Mouse (Mus musculus): ENCODE measurements around the gene Myh1. TPM values are rescaled to one million over a fixed set of nuclear protein-coding genes. Genes with fewer than 3 reads are reported as not detected.

Gene Myh1
- polyA plus RNA-seq, 1 experiment from 2014 or later: 0.10 TPM

DNA sequence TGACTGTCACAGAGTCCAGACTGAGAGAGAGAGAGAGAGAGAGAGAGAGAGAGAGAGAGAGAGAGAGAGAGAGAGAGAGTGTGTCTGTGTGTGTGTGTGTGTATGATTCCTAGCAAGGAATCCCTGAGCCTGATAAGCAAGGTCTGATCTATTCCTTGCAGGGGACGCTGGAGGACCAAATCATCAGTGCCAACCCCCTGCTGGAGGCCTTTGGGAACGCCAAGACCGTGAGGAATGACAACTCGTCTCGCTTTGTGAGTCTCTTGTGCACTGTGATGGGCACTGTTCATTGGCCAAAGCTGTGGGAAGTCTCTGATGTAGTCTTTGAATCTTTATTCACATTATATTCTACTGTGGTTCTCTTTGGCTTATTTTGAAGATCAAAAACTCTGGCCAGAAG, 23.5 kb upstream of the Myh1 start:
- WGBS: 81% methylated on average over 5 of the region's 5 CpGs
- Histone ChIP-seq H3K27ac (no peak overlapping the region), H3K27me3 (no peaks in the 10 kb centered on the region), H3K4me1 (no peaks in the 10 kb centered on the region), H3K4me2 (no peak overlapping the region), H3K9me3 (replicated peaks) (no peaks in the 10 kb centered on the region), H3K36me3 (no peaks in the 10 kb centered on the region), H3K9ac (no peak overlapping the region), H3K4me3 (replicated peaks) (no peak overlapping the region)
- no peak for ATAC-seq (replicated peaks; ENCODE audit: low FRiP score)

- Histone ChIP-seq H3K27me3 (no peaks in the 10 kb centered on the region), H3K9ac (no peak overlapping the region), H3K4me2 (no peak overlapping the region), H3K27ac (no peak overlapping the region), H3K36me3 (no peaks in the 10 kb centered on the region), H3K4me3 (replicated peaks) (no peak overlapping the region), H3K4me1 (no peaks in the 10 kb centered on the region), H3K9me3 (replicated peaks) (no peaks in the 10 kb centered on the region)
- 76% methylated on average over 10 of the region's 10 CpGs for WGBS
- ATAC-seq (replicated peaks; ENCODE audit: low FRiP score): no peak
These were observed 9.5 kb upstream of the Myh1 start for GRCm38 (mm10) chr11:67190316-67190715.

- H3K27me3 ChIP-seq: no peaks in the 10 kb centered on the region
- no peaks in the 10 kb centered on the region for H3K36me3 ChIP-seq
- no peaks in the 10 kb centered on the region for H3K9me3 ChIP-seq (replicated peaks)
- no peak for ATAC-seq (replicated peaks; ENCODE audit: low FRiP score)
- no peak overlapping the region for H3K27ac ChIP-seq
- no peak overlapping the region for H3K9ac ChIP-seq
- H3K4me1 ChIP-seq: no peaks in the 10 kb centered on the region
- no peak overlapping the region for H3K4me3 ChIP-seq (replicated peaks)
- 87% methylated on average over 2 of the region's 2 CpGs for WGBS
- no peak overlapping the region for H3K4me2 ChIP-seq
These were observed 9.0 kb upstream of the Myh1 start for GRCm38 (mm10) chr11:67190814-67191213.

- H3K4me1 ChIP-seq: no peaks in the 10 kb centered on the region
- no peak overlapping the region for H3K27ac ChIP-seq
- no peaks in the 10 kb centered on the region for H3K36me3 ChIP-seq
- WGBS: 89% methylated on average over 14 of the region's 14 CpGs
- no peak overlapping the region for H3K9ac ChIP-seq
- no peaks in the 10 kb centered on the region for H3K9me3 ChIP-seq (replicated peaks)
- H3K4me2 ChIP-seq: no peak overlapping the region
- H3K27me3 ChIP-seq: no peaks in the 10 kb centered on the region
- no peak overlapping the region for H3K4me3 ChIP-seq (replicated peaks)
- no peak for ATAC-seq (replicated peaks; ENCODE audit: low FRiP score)
These were observed 8.4 kb upstream of the Myh1 start for GRCm38 (mm10) chr11:67191496-67191895.

DNA sequence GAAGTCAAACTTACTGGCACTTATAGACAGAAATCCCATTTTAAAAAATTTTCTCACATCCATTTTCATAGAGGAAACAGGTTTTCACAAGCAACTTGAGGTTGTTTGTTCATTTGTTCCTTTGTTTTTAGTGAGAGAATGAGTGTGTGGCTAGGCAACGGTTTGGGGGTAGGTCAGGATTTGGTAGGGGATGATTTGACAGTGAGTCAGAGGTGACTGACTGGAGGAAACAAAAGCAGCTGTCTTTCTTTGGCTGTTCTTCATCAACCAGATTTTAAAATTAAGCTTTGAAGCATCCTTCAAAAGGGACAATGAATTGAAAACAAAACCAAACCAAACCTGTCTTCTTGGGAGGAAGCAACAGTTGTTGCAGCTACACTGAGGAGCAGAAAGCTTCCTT, 531 bp upstream of the Myh1 start:
- no peaks in the 10 kb centered on the region for H3K9me3 ChIP-seq (replicated peaks)
- 56% methylated on average over 1 of the region's 1 CpGs for WGBS
- H3K4me2 ChIP-seq: no peak overlapping the region
- ATAC-seq (replicated peaks; ENCODE audit: low FRiP score): no peak
- no peaks in the 10 kb centered on the region for H3K36me3 ChIP-seq
- H3K4me1 ChIP-seq: no peaks in the 10 kb centered on the region
- no peak overlapping the region for H3K9ac ChIP-seq
- H3K27ac ChIP-seq: no peak overlapping the region
- H3K27me3 ChIP-seq: no peaks in the 10 kb centered on the region
- no peak overlapping the region for H3K4me3 ChIP-seq (replicated peaks)

DNA sequence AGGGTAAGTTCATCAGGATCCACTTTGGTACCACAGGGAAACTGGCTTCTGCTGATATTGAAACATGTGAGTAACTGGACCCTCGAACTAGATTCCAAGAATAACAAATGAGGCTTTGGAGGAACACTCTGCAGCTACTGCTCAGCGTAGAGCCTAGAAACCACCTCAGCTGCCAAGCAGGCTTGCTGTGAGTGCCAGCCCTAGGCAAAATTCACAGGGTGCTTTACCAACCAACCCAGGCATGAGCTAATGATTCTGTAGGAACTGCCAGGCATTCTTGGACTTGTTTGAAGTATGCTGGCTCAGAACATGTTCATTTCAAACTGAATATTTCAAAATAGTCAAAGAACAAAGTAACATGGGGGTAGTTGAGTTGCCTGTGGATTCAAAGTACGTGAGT, 4.9 kb downstream of the Myh1 start:
- Histone ChIP-seq H3K4me3 (replicated peaks) (no peak overlapping the region), H3K4me2 (no peak overlapping the region), H3K27ac (no peak overlapping the region), H3K9me3 (replicated peaks) (no peaks in the 10 kb centered on the region), H3K4me1 (no peaks in the 10 kb centered on the region), H3K36me3 (no peaks in the 10 kb centered on the region), H3K27me3 (no peaks in the 10 kb centered on the region), H3K9ac (no peak overlapping the region)
- 77% methylated on average over 3 of the region's 3 CpGs for WGBS
- ATAC-seq (replicated peaks; ENCODE audit: low FRiP score): no peak

- Histone ChIP-seq H3K4me3 (replicated peaks) (no peak overlapping the region), H3K27ac (no peak overlapping the region), H3K36me3 (no peaks in the 10 kb centered on the region), H3K4me1 (no peaks in the 10 kb centered on the region), H3K4me2 (no peak overlapping the region), H3K9ac (no peak overlapping the region), H3K9me3 (replicated peaks) (no peaks in the 10 kb centered on the region), H3K27me3 (no peaks in the 10 kb centered on the region)
- 93% methylated on average over 8 of the region's 8 CpGs for WGBS
- no peak for ATAC-seq (replicated peaks; ENCODE audit: low FRiP score)
These were observed 22.0 kb downstream of the Myh1 start for GRCm38 (mm10) chr11:67221803-67222202.

DNA sequence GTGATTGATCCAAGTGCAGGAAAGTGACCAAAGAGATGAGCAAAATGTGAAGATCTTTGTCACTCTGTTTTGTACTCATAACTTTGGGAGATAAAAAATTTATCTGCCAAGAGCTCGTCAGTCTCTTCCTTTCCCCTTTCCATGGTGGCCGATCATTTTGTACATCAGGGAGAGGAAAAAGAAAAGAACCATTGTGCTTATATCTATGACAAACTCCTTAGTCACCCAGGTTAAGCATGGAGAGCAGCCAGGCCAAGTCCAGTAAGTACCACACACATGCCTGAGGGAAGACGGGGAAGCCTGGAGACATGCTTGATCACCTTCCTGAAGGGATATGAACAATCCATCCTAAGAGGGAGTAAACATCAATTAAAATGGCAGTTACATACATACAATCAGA, 24.6 kb downstream of the Myh1 start:
- Histone ChIP-seq H3K4me2 (no peak overlapping the region), H3K27ac (no peak overlapping the region), H3K4me1 (no peaks in the 10 kb centered on the region), H3K36me3 (no peaks in the 10 kb centered on the region), H3K27me3 (no peaks in the 10 kb centered on the region), H3K4me3 (replicated peaks) (no peak overlapping the region), H3K9me3 (replicated peaks) (no peaks in the 10 kb centered on the region), H3K9ac (no peak overlapping the region)
- WGBS: 74% methylated on average over 3 of the region's 3 CpGs
- ATAC-seq (replicated peaks; ENCODE audit: low FRiP score): no peak

DNA sequence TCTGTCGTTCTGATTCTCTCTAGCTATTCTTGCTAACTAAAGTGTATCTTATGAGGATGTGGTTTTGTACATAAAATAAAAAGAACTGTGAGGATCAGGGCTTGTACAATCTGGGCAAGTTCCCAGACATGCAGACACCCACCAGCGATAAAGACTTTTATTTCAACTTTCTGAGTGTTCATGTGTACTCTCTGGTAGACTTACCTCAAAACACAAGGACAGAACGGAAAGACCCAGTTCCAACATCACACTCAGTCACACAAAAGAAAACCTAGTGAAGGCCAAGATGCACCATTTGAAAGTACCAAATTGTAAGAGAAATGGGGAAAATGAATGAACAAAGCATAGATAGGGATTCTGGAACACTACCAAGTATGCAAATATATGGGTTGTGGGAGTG, 28.9 kb downstream of the Myh1 start:
- Histone ChIP-seq H3K27ac (no peak overlapping the region), H3K4me3 (replicated peaks) (no peak overlapping the region), H3K9me3 (replicated peaks) (no peaks in the 10 kb centered on the region), H3K4me1 (no peaks in the 10 kb centered on the region), H3K36me3 (no peaks in the 10 kb centered on the region), H3K9ac (no peak overlapping the region), H3K4me2 (no peak overlapping the region), H3K27me3 (no peaks in the 10 kb centered on the region)
- no peak for ATAC-seq (replicated peaks; ENCODE audit: low FRiP score)
- 75% methylated on average over 3 of the region's 3 CpGs for WGBS

GRCm38 (mm10) chr11:67229166-67229565, 29.3 kb downstream of the Myh1 start:
- Histone ChIP-seq H3K4me3 (replicated peaks) (no peak overlapping the region), H3K27me3 (no peaks in the 10 kb centered on the region), H3K9ac (no peak overlapping the region), H3K9me3 (replicated peaks) (no peaks in the 10 kb centered on the region), H3K4me2 (no peak overlapping the region), H3K27ac (no peak overlapping the region), H3K36me3 (no peaks in the 10 kb centered on the region), H3K4me1 (no peaks in the 10 kb centered on the region)
- WGBS: 68% methylated on average over 5 of the region's 5 CpGs
- no peak for ATAC-seq (replicated peaks; ENCODE audit: low FRiP score)

DNA sequence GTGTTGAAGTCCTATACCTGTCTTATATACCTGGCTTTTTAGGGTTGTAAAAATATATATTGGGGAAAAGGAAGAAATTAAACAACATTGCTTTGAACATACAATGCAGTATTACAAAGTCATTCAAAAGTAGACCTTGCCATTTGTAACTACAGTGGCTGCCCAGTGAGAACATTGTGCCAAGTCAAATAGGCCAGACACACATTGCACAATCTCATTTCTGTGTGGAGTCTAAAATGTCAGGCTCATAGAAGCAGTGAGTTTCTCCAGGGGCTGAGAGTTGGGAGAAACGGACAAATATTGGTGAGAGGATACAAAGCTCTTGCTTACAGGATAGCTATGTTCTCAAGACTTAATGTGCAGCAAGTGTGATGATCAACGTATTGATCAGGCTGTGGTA, 30.1 kb downstream of the Myh1 start:
- H3K4me3 ChIP-seq (replicated peaks): no peak overlapping the region
- no peaks in the 10 kb centered on the region for H3K4me1 ChIP-seq
- no peaks in the 10 kb centered on the region for H3K36me3 ChIP-seq
- no peak overlapping the region for H3K27ac ChIP-seq
- no peaks in the 10 kb centered on the region for H3K27me3 ChIP-seq
- H3K9ac ChIP-seq: no peak overlapping the region
- H3K9me3 ChIP-seq (replicated peaks): no peaks in the 10 kb centered on the region
- no peak overlapping the region for H3K4me2 ChIP-seq
- 87% methylated on average over 2 of the region's 2 CpGs for WGBS
- no peak for ATAC-seq (replicated peaks; ENCODE audit: low FRiP score)

GRCm38 (mm10) chr11:67235639-67236358, 35.9 kb downstream of the Myh1 start:
- WGBS: 57% methylated on average over 5 of the region's 5 CpGs
- Histone ChIP-seq H3K9ac (no peak overlapping the region), H3K4me3 (replicated peaks) (no peak overlapping the region), H3K4me2 (no peak overlapping the region), H3K4me1 (no peaks in the 10 kb centered on the region), H3K9me3 (replicated peaks) (no peaks in the 10 kb centered on the region), H3K27ac (no peak overlapping the region), H3K36me3 (no peaks in the 10 kb centered on the region), H3K27me3 (no peaks in the 10 kb centered on the region)
- no peak for ATAC-seq (replicated peaks; ENCODE audit: low FRiP score)

- WGBS: 86% methylated on average over 9 of the region's 9 CpGs
- H3K27ac ChIP-seq: no peak overlapping the region
- no peak overlapping the region for H3K4me3 ChIP-seq (replicated peaks)
- no peak overlapping the region for H3K9ac ChIP-seq
- no peaks in the 10 kb centered on the region for H3K36me3 ChIP-seq
- H3K27me3 ChIP-seq: no peaks in the 10 kb centered on the region
- H3K4me1 ChIP-seq: no peaks in the 10 kb centered on the region
- no peaks in the 10 kb centered on the region for H3K9me3 ChIP-seq (replicated peaks)
- ATAC-seq (replicated peaks; ENCODE audit: low FRiP score): no peak
- H3K4me2 ChIP-seq: no peak overlapping the region
These were observed 36.9 kb downstream of the Myh1 start for GRCm38 (mm10) chr11:67236799-67237198.
